Mouse (Mus musculus): Measurements from ENCODE around the gene Scyl3. TPM values are rescaled to one million over a fixed set of nuclear protein-coding genes. Genes with fewer than 3 reads are reported as not detected.

Gene Scyl3
- polyA plus RNA-seq, 1 experiment from 2014 or later = 16.1 TPM

- Histone ChIP-seq H3K4me1 (replicated peaks) (peaks cover 5% of the 10 kb centered on the region; the same call in 1 of the 2 replicates), H3K4me2 (replicated peaks) (no peak overlapping the region), H3K4me3 (replicated peaks) (no peak overlapping the region), H3K27me3 (no peaks in the 10 kb centered on the region), H3K36me3 (peaks cover 10% of the 10 kb centered on the region), H3K27ac (no peak overlapping the region), H3K9me3 (no peaks in the 10 kb centered on the region), H3K9ac (replicated peaks) (no peak overlapping the region)
- ATAC-seq = no peak
- WGBS = 94% methylated on average over 11 of the region's 11 CpGs
Measured at GRCm38 (mm10) chr1:163911981-163912380, 16.9 kb upstream of the Scyl3 start.

GRCm38 (mm10) chr1:163917349-163918160, 11.3 kb upstream of the Scyl3 start:
- Histone ChIP-seq H3K27ac (no peak overlapping the region), H3K4me1 (replicated peaks) (no peaks in the 10 kb centered on the region), H3K9ac (replicated peaks) (no peak overlapping the region), H3K36me3 (peaks cover 21% of the 10 kb centered on the region), H3K9me3 (no peaks in the 10 kb centered on the region), H3K4me3 (replicated peaks) (no peak overlapping the region), H3K4me2 (replicated peaks) (no peak overlapping the region), H3K27me3 (no peaks in the 10 kb centered on the region)
- no peak for ATAC-seq
- WGBS = 96% methylated on average over 5 of the region's 5 CpGs

- ATAC-seq = no peak
- Histone ChIP-seq H3K27ac (no peak overlapping the region), H3K4me3 (replicated peaks) (no peak overlapping the region), H3K36me3 (no peaks in the 10 kb centered on the region), H3K27me3 (no peaks in the 10 kb centered on the region), H3K9me3 (no peaks in the 10 kb centered on the region), H3K4me1 (replicated peaks) (peaks cover 5% of the 10 kb centered on the region), H3K9ac (replicated peaks) (no peak overlapping the region), H3K4me2 (replicated peaks) (no peak overlapping the region)
- 89% methylated on average over 8 of the region's 8 CpGs for WGBS
Measured at GRCm38 (mm10) chr1:163924093-163924492, 4.8 kb upstream of the Scyl3 start.

- H3K27me3 ChIP-seq = no peaks in the 10 kb centered on the region
- WGBS = under 1% methylated on average over 77 of the region's 77 CpGs
- peaks cover 23% of the 10 kb centered on the region for H3K4me1 ChIP-seq (replicated peaks)
- no peaks in the 10 kb centered on the region for H3K9me3 ChIP-seq
- peak overlapping the region; percentile 88 for H3K27ac ChIP-seq
- H3K36me3 ChIP-seq = peaks cover 14% of the 10 kb centered on the region
- peak overlapping the region; percentile 89 for H3K4me2 ChIP-seq (replicated peaks)
- H3K9ac ChIP-seq (replicated peaks) = peak overlapping the region; percentile 95
- peak; percentile 96 for ATAC-seq
- peak overlapping the region; percentile 95 for H3K4me3 ChIP-seq (replicated peaks)
Measured at GRCm38 (mm10) chr1:163929636-163930457, 947 bp downstream of the Scyl3 start.

- H3K9me3 ChIP-seq = no peaks in the 10 kb centered on the region
Measured at GRCm38 (mm10) chr1:163930458-163930794, 1.5 kb downstream of the Scyl3 start.

GRCm38 (mm10) chr1:163931801-163932200, 2.9 kb downstream of the Scyl3 start:
- no peak for ATAC-seq
- Histone ChIP-seq H3K9ac (replicated peaks) (no peak overlapping the region), H3K9me3 (no peaks in the 10 kb centered on the region), H3K36me3 (peaks cover 34% of the 10 kb centered on the region), H3K27ac (no peak overlapping the region), H3K4me3 (replicated peaks) (no peak overlapping the region), H3K4me1 (replicated peaks) (peaks cover 23% of the 10 kb centered on the region), H3K27me3 (no peaks in the 10 kb centered on the region), H3K4me2 (replicated peaks) (no peak overlapping the region)
- 89% methylated on average over 8 of the region's 8 CpGs for WGBS

More at GRCm38 (mm10) chr1:163930458-163930794, 1.5 kb downstream of the Scyl3 start:
- no peaks in the 10 kb centered on the region for H3K27me3 ChIP-seq
- peaks cover 23% of the 10 kb centered on the region for H3K4me1 ChIP-seq (replicated peaks)
- H3K9ac ChIP-seq (replicated peaks) = peak overlapping the region; percentile 95
- peak overlapping the region; percentile 89 for H3K4me2 ChIP-seq (replicated peaks)
- H3K36me3 ChIP-seq = peaks cover 20% of the 10 kb centered on the region
- no peak; the same call in none of the 2 replicates for ATAC-seq
- no peak overlapping the region for H3K27ac ChIP-seq
- H3K4me3 ChIP-seq (replicated peaks) = peak overlapping the region; percentile 95
- 9% methylated on average over 12 of the region's 12 CpGs for WGBS

GRCm38 (mm10) chr1:163934591-163934990, 5.7 kb downstream of the Scyl3 start:
- WGBS = 94% methylated on average over 2 of the region's 2 CpGs
- Histone ChIP-seq H3K36me3 (peaks cover 55% of the 10 kb centered on the region), H3K4me3 (replicated peaks) (no peak overlapping the region), H3K4me2 (replicated peaks) (no peak overlapping the region), H3K27ac (no peak overlapping the region), H3K9me3 (no peaks in the 10 kb centered on the region), H3K27me3 (no peaks in the 10 kb centered on the region), H3K9ac (replicated peaks) (no peak overlapping the region), H3K4me1 (replicated peaks) (peaks cover 17% of the 10 kb centered on the region)
- ATAC-seq = no peak

GRCm38 (mm10) chr1:163942056-163942455, 13.2 kb downstream of the Scyl3 start:
- no peak overlapping the region for H3K4me2 ChIP-seq (replicated peaks)
- WGBS = 77% methylated on average over 6 of the region's 6 CpGs
- no peak for ATAC-seq

GRCm38 (mm10) chr1:163953396-163953795, 24.5 kb downstream of the Scyl3 start:
- no peak overlapping the region for H3K4me2 ChIP-seq (replicated peaks)
- no peak overlapping the region for H3K27ac ChIP-seq
- no peaks in the 10 kb centered on the region for H3K27me3 ChIP-seq
- H3K36me3 ChIP-seq = peaks cover 79% of the 10 kb centered on the region
- no peak overlapping the region for H3K4me3 ChIP-seq (replicated peaks)
- H3K9me3 ChIP-seq = no peaks in the 10 kb centered on the region
- WGBS = 92% methylated on average over 2 of the region's 2 CpGs
- ATAC-seq = no peak
- no peaks in the 10 kb centered on the region for H3K4me1 ChIP-seq (replicated peaks)
- H3K9ac ChIP-seq (replicated peaks) = no peak overlapping the region

More at GRCm38 (mm10) chr1:163942056-163942455, 13.2 kb downstream of the Scyl3 start:
- H3K4me3 ChIP-seq (replicated peaks) = no peak overlapping the region
- no peaks in the 10 kb centered on the region for H3K4me1 ChIP-seq (replicated peaks)
- H3K27ac ChIP-seq = no peak overlapping the region
- H3K9ac ChIP-seq (replicated peaks) = no peak overlapping the region
- no peaks in the 10 kb centered on the region for H3K9me3 ChIP-seq
- peaks cover 92% of the 10 kb centered on the region for H3K36me3 ChIP-seq
- no peaks in the 10 kb centered on the region for H3K27me3 ChIP-seq

GRCm38 (mm10) chr1:163958036-163958435, 29.1 kb downstream of the Scyl3 start:
- Histone ChIP-seq H3K36me3 (peaks cover 40% of the 10 kb centered on the region), H3K27ac (no peak overlapping the region)
- 91% methylated on average over 3 of the region's 3 CpGs for WGBS

GRCm38 (mm10) chr1:163964008-163964689, 35.2 kb downstream of the Scyl3 start:
- no peak for ATAC-seq
- H3K9ac ChIP-seq (replicated peaks) = no peak overlapping the region
- no peak overlapping the region for H3K4me3 ChIP-seq (replicated peaks)
- 93% methylated on average over 10 of the region's 10 CpGs for WGBS
- H3K27ac ChIP-seq = no peak overlapping the region
- H3K4me2 ChIP-seq (replicated peaks) = no peak overlapping the region
- peaks cover 17% of the 10 kb centered on the region for H3K36me3 ChIP-seq
- no peaks in the 10 kb centered on the region for H3K9me3 ChIP-seq
- H3K27me3 ChIP-seq = no peaks in the 10 kb centered on the region
- H3K4me1 ChIP-seq (replicated peaks) = no peaks in the 10 kb centered on the region

More at GRCm38 (mm10) chr1:163958036-163958435, 29.1 kb downstream of the Scyl3 start:
- Histone ChIP-seq H3K4me1 (replicated peaks) (no peaks in the 10 kb centered on the region), H3K4me2 (replicated peaks) (no peak overlapping the region), H3K9me3 (no peaks in the 10 kb centered on the region), H3K9ac (replicated peaks) (no peak overlapping the region), H3K27me3 (no peaks in the 10 kb centered on the region), H3K4me3 (replicated peaks) (no peak overlapping the region)
- no peak for ATAC-seq

- Histone ChIP-seq H3K9ac (replicated peaks) (no peak overlapping the region), H3K36me3 (peaks cover 3% of the 10 kb centered on the region), H3K27ac (no peak overlapping the region), H3K4me3 (replicated peaks) (no peak overlapping the region), H3K4me1 (replicated peaks) (no peaks in the 10 kb centered on the region), H3K9me3 (no peaks in the 10 kb centered on the region), H3K27me3 (no peaks in the 10 kb centered on the region), H3K4me2 (replicated peaks) (no peak overlapping the region)
- 95% methylated on average over 1 of the region's 1 CpGs for WGBS
- ATAC-seq = no peak
Measured at GRCm38 (mm10) chr1:163974471-163974870, 45.6 kb downstream of the Scyl3 start.
